Mouse (Mus musculus) urinary bladder, adult 18-20 months (tissue): ENCODE measurements around the gene Chd3.

ENCODE experiments used
- DNase-seq, 2 experiments: peaks; one replicate each; pipeline ENCODE4 v3.0.0; 2022; ENCODE audit warnings: low spot score in 2 of 2, mixed read lengths in 2 of 2

The Chd3 gene

DNA sequence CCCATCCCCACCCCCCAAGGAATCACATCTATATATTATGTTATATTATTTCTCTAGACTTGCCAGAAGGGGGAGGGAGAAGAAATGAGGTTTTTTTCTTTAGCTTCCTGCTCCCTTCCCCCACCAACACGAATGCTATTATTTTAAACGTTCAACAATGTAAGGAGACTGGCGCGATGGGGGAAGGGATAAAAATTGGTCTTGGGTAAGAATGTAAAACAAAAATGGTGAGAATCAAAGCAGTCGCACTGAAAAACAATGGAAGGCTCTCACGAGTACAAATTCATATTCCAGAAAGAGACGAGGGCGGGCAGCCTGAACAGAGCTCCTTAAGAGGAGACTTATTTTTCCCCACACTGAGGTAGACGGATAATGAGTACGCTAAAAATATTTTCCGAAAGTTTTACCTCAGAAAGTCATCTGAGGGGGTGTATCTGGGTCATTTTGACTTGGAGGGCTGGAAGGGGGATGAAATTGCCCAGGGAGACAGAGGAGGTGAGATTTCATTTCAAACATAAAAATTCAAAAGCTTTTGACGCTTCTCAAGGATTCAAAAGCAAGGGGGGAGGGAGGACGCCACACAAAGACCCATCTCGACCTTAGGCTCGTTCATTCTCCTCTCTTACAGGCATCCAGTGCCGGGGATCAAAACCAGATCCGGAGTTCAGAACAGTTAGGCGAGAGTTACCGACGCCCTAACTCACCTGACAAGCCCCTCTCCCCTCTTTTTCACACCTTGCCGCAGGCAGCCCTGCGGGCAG is 2.2 kb downstream of the Chd3 start:
- peak in 1 of 2 experiments; percentile 34 for DNase-seq

DNA sequence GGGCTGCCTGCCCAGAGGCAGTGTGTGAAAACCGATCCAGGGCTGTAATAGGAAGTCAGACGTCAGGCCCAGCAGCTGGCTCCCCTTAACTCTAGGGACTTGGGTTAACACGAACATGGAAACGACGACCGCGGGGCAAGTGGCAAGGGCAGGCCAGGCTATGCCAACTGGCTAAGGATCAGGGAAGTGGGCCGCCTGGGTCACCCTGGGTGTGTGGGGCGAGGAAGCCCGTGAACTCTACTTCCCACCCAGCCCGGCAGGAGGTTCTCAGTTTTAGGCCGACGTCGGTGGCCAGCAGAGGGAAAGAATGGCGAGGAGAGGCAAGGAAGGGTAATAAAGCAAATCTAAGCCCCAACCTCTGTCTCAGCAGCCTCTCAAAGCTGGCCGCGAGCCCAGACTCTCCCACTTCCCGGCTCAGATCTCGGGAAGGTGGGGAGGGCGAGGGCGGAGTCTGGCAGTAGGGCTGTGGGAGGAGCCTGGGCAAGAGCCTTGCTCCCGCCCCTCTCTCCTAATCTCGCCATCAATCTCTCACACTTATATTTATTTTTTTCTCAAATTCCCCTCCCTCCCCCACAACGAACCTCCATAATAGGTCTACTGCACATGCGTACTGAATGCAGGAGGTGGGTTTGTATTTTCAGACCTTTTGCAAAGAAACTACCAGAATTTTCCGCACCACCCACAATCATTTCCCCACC is 2.9 kb downstream of the Chd3 start:
- peak; percentile 90 to 94 for DNase-seq

DNA sequence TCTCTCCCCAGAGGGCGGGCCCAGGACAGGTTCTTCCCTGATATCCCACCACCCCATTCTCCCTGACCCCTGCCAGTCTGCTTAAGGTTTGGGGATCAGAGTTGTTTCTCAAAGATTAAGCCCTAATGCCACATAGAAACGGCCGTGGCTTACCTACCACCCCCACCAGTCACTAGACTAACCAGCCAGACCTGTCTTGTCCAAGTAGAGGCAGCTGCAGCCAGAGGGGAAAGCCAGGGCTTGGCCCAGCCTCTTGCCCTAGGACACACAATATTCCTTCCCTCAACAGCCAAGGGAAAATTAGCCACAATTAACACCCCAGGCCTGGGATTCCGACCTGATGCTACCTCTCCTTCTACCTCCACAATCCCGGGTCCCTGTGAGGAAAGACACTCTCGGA is 3.5 kb downstream of the Chd3 start:
- DNase-seq, result peak; percentile 44 to 54

DNA sequence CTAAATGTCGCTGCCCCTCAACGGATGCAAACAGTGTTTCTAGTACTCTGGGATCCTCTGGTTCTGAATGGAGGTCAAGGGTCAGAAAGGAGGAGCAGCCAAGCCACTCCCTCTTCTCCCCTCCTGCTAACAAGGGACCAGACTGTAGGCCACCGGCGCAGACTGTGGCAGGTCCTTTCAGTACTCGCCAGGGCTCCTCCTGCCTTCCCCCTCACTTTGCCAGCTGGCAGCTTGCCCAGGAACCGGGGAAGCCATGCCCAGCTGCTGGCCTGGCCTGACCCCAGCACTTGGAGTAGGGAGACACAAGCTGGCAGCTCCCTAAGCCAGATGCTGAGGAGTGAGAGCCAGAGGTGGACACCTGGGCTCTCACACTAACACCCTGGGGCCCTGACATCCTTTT is 4.3 kb downstream of the Chd3 start:
- peak; percentile 86 to 88 for DNase-seq

DNA sequence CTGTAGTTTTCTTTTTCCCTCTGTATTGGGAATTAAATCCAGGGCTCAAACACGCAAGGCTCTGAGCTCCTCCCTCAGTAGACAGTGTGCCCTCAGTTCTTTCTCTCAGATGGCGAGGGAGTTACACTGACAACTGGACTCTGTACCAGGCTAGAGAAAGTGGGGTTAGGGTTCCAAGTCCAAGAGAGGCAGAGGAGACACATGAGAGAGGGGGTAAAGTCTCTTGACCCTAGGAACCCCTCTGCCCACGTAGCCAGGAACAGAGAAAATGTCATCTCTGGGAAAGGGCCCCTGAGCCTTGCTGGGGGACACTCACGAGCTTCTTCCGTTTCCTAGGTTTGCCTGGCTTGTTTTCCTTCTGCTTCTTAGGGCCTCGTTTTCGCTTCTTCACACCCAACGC is 4.8 kb downstream of the Chd3 start:
- no peak for DNase-seq

DNA sequence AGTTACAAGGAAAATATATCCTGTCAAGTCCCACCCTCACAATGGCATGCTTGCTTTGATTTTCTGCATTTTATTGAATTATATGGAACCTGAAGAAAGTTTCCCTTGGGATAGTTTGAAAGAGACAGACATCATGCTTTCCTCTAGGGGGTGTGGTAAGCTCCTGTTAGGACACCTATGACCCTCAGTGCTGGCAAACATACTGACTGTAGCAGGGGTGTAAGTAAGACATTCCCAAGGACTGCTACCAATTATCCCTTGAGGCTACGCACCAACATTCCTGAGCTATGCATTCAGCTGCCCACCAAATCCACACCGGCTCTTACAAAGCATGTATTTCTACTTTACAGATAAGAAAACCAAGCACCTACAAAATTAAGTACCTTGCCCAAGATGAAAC is 6.7 kb downstream of the Chd3 start:
- DNase-seq, result no peak

DNA sequence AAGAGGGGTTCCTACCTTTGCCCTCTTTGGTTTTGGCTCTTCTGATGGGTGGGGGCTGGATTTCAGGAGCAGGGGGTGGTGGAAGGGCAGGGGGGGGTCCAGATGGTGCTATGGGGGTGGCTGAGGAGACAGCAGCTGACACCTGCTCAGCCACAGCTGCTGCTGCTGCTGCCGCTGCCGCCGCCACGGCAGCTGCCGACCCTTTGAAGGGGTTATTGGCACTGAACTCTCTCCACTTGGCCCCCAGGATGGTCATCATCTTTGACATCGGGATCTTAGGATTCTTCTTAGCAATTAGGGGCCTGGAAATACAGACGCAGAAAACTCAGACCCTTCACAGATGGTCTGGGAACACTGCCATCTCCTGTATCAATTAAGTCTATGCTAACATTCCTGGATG is 7.2 kb downstream of the Chd3 start:
- DNase-seq, result no peak

DNA sequence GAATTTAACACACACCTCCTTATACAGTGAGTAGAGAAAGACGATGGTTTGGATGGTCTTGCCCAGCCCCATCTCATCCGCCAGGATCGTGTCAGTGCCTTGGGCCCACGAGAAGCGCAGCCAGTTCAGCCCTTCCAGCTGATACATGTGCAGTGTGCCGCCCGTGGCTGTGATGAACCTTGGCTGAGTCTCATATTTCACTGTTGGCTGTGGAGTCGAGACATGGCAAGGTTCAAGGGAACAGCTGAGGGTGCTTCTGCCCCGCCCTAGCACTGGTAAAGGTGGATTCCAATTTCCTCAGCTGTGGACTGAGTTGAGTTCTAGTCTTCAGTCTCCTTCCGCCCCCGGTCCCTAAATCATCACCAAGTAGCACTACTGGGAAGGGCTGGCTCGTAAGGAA is 11.5 kb downstream of the Chd3 start:
- DNase-seq, result no peak

DNA sequence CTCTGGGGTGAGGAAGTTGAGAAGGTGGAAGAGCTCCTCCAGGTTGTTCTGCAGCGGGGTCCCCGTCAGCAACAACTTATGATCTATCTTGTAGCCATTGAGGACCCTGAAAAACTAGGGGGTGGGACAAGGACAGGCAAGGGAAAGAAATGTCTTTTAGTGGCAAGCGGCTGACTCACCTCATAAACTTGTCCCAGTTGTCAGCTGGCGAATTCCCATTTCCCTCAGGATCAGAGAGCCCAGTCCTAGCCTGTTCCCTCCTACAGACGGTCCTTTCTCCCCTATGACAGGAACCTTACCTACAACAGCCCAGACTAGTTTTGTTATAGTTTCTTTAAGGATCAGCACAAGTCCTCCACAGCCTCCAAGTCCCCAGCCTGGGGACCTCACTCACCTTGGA is 12.7 kb downstream of the Chd3 start:
- no peak for DNase-seq

DNA sequence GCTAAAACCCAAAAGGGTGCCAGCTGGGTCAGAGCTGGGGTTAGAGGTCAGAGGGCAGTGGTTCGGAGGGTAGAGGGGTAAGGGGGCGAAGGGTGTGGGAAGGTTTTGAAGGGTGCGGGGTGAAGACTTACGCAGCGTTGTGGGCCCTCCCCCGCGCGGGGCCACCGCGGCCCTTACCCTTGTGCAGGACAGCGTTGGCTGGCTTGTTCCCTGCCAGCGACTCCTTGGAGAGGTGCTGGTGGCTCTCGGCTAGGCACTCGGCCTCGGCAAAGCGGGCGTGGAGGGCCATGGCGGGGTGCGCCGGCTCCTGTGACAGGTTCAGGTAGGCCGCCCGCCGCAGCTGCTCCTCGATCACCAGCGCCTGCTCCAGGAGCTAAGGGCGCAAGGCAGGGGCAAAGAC is 22.8 kb downstream of the Chd3 start:
- no peak for DNase-seq

DNA sequence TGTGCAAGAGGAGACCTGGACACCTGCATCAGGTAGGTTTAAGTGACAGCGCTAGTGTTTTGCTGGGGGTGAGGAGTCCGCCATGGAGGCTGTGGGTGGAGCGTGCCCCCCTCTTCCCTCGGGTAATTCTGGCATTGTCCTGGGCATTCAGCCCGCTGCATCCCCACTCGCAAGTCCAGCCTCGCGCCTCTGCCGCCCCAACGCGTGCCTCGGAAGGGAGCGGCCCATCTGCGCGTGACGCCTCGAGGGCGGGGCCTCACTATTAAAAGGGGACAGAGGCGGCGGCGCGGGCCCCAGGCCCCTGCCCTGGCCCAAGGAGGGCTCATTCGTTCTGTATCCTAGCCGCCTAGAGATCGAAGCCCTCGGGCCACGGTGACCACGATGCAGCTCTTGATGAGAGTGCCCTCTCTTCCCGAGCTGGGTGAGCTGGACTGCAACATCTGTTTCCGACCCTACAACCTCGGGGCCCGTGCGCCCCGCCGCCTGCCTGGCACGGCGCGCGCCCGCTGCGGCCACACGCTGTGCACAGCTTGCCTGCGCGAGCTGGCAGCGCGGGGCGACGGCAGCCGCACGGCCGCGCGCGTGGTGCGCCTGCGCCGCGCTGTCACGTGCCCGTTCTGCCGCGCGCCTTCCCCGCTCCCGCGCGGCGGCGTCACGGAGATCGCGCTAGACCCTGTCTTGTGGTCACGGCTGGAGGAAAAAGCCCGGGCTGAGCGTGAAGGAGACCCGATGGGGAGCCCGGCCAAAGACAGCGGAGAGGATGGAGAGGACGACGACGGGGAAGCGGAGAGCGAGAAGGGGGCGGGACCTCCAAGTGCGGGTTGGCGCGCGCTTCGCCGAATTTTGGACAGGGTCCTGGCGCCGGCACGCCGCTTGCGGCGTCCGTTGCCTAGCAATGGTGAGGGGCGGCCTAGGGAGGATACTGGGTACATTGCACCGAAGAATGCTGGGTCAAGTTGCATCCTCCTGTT is 28.8 kb downstream of the Chd3 start, which contains the start of gene Rnf227:
Rnf227 (plus strand) TSS at position 301 of the 971 bp plus-strand sequence.
- peak; percentile 36 to 76 for DNase-seq

DNA sequence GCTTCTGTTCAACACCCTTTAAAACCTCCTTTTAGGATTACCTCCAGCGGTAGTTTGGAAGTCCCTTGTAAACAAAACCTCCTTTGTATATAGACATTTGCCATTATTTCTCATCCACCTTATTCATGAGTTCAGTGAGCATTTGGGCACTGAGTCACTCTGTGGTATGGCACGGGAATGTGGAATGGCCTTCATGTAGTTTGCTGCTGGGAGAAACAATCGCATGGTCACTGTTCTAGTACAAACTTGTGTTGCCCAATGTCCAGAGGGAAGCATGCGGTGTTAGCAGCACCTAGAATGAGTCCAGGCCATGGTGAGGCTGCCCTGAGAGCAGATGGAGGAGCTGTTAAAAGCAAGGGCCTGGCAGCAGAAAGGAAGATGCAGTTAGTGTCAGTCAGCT is 34.4 kb downstream of the Chd3 start:
- no peak for DNase-seq

DNA sequence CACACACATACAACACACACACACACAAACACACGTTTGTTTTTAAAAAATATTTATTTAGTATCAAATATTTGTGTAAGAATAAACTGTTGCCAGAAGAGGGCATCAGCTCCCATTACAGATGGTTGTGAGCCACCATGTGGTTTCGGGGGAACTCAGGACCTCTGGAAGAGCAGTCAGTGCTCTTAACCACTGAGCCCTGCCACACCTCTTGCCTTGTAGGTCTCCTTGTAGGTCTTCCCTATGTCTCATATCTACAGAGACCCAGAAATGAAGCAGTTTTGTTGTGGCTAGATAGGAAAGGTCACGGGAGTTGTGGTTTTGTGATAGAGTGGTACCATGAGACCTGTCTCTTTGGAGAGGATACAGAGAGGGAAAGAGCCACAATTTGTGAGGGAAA is 35.3 kb downstream of the Chd3 start:
- DNase-seq, result no peak

DNA sequence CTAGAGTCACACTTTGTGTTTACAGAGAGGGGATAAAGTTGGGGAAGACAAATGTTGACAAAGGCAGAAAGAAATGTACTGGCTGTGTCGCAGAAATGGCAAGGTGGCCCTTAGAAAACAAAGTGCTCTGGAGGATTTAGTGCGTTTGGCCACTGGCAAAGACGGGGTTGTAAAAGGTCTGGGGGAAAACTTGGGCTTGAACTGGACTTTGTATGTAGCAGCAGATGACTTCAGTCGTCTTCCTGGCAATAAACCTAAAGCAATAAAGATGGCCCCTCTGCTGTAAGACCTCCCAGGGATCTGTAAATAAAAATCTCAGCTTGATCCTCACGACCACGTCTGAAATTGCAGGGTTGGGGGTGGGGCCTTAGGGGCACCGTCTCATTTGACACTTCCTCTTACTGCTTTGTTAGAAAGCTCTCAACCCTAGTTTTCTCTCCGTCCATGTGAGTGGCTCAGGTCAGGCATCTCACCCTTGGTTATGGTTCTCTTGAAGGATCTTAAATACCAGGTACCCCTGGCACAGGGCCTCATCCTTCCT is 36.4 kb downstream of the Chd3 start:
- DNase-seq, result no peak

DNA sequence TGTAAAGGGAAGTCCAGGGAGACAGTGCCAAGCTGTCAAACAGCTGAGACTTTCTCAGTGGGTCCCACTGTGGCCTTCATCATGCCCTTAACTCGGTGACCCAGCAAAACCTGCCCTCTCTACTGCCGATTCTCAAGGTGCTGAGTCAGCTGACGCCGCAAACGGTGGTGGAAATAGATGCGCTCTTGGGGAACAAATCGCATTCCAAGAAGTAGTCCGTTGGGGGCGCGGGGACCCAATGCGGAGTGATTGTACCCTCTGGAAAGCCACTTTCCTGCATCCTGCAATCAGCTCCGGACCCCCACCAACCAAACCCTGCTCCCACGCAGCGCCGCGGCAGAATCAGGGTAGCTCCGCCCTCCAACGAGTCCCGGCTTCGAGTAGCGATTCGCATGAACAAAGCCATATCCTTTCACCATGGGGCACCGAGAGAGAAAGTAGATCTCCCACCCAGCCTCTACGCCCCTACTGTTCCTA is 37.2 kb downstream of the Chd3 start:
- DNase-seq, result peak; percentile 58 to 82

DNA sequence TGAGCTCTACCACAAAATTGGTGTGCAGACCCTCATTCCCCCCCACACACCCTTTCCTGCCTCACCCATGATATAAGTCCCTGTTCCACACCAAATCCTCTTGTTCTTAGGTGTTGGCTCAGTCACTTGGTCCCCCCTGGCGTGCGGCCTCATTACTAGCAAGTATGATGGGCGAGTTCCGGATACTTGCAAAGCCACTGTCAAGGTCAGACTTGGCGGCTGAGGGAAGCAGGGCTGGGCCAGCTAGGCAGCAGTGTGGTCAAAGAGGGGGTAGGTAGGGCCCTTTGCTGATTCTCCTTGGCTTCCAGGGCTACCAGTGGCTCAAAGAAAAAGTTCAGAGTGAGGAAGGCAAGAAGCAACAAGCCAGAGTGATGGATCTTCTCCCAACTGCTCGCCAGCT is 38.1 kb downstream of the Chd3 start:
- DNase-seq, result no peak

DNA sequence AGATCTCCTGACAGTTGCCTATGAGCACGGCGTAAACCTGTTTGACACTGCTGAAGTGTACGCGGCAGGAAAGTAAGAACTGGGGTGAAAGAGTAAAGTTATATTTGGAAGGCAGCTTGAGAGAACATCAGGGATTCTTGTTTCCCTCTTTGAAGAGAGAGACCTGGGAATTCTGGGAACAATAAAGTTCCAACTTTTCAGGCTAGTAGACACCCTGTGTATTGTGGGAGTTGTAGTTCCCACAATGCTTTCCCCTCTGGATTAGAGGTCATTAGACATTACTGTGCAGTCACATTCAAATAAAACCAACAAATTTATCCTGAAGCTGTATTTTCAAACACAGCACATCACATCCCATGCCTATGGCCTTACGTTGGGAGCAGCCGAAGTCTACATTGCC is 40.7 kb downstream of the Chd3 start:
- DNase-seq, result no peak

DNA sequence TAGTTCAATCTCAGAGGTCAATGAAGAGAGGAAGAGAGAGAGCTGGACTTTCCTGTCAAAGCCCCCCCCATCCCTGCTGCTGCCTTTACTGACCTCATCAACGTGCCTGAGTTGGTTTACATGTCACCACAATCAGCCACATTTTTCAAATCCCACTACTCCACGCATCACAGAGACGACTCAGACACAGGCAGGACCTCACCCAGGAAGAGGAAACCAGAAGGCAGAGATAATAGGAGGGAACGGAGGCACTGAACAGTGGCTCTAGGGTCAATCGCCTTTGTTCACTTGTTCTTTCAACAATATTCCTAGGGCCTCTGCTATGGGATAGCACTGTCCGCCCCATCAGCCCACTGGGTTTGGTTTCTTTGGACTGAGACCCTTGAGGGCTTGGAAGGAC is 41.6 kb downstream of the Chd3 start:
- DNase-seq, result no peak

DNA sequence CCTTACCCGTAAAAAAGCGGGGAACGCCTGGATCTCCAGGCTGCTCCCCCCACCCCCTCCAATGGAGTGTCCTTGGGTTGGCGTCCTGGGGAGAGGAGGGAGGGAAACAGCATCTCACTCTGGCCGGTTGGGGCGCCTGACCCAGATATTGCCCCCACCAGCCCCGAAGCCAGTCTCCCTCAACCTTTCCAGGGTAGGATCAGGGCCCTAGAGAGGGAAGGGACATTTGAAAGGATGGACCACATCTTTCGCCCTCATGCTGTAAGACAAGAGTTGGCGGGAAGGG is 42.1 kb downstream of the Chd3 start:
- DNase-seq, result no peak

DNA sequence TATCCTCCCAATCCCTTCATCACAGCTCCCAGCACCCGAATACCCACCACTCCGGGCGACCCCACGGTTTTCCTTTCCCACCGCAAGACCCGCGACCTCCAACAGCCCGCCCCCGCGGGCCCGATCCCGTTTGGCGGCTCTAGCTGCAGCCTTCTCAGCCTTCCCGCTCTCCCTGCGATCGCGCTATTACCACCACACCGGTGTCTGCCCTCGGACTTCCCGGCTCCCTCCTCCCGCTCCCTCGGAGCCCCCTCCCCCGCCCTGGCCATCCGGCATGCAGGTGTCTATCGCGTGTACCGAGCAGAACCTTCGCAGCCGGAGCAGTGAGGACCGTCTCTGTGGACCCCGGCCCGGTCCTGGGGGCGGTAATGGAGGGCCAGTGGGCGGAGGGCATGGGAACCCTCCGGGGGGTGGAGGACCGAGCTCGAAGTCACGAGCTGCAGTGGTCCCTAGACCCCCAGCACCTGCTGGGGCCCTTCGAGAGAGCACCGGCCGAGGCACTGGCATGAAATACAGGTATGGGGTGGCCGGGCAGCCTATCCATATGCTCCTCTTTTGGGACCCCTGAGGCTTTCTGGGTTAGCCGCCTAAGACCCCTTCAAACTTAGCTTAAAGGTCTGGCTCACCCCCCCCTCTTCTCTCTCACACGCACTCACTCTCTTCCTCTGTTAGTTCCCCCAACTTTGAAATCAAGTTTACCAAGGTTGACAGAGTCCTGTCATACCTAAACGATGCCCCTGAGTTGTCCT is 42.6 kb downstream of the Chd3 start:
- DNase-seq, result no peak
